Mouse (Mus musculus): ENCODE results near the gene Stk38l.

Stk38l gene

DNA sequence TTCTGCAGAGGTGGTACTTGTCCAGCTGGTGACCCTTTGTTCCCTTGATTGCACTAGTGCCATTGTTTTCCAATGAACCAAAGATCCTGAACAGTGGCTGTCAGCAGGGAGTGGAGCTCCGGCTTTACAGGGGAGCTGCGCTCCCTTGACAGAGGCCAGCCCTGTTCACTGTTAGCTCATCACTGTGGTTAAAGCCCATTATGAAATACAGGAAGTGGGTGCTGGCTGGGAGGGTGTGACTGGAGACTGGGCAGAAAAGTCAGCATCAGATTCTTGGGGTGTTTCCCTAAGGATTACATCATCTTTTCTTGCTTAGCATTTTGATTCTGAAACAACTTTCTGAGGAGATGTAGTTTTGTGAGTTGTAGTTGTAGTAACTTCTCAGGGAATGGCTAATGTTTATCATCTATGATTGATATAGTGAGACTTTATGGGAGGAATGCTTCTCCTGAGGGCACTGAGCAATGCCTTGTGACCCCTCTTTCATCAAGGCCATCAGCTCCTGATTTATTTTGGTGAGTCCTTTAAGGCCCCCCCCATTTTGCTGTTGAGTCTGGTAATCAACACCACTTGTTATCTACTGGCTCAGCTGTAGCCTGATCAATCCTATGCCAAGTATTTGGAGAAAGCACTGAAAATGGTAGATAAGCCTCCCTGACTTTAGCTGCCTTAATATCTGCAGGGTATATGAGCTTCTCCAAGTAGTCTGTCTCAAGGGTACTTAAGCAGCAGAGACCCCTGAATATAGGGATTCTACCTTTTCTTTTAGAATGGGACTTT is 52.0 kb downstream of the Stk38l start:
- DNase-seq = peak; percentile 52 to 76

DNA sequence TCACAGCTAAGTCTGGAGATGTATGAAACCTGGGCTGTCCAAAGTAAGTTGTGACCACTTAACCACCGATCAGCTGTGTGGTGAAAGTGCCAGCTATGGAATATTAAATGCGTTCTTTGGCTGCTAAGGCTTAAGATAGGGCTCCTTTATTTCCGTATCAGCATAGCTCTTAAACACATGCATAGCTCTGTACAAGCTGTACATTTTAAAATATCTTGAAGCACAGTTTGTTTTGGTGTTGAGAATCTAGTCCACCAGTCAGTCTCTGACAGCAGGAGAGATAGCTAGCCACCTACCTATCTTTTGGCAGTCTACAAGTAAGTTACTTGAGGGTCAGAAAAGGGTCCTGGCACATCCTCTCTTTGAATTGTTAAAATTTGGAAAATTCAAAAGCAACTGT is 53.3 kb downstream of the Stk38l start:
- DNase-seq = no peak

GRCm38 (mm10) chr6:146781566-146781965 is 56.8 kb downstream of the Stk38l start:
- no peak for DNase-seq

- no peak for DNase-seq
Observed at GRCm38 (mm10) chr6:146793527-146793926, 68.7 kb downstream of the Stk38l start.

DNA sequence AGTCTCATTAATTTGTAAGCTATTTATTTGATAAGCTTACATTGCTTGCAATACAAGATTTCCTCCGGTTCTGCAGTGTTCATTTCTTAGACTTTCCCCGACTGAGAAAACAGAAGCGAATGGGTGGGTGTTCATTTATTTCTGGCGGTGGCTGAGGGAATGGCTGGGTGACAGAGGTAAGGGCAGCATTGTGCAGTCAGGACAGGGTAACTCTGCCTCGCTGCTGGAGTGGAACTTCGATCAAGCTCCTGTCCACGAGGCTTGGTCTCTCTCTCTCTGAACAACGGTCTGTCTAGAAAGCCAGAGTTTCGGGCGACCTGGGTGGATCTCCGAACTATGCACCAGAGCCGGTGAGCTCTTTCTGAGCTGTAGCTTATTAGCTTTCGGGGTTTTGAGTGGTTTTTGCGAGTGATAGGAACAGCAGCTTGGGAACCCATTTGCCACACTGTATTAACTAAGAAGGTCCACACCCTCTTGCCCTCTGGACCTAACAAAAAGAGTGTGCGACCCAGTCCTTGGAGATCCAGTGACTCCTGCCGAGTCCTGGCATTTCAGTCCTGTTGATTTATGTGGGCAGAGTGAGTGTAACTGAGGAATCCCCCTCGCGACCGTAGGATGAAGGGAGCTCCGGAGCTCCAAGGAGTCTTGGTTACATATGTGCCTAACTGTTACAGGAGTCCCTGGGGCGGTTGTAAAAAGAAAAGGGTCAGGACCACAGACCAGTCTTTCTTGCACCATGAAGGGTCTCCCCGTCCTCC is 70.5 kb downstream of the Stk38l start:
- no peak for DNase-seq

DNA sequence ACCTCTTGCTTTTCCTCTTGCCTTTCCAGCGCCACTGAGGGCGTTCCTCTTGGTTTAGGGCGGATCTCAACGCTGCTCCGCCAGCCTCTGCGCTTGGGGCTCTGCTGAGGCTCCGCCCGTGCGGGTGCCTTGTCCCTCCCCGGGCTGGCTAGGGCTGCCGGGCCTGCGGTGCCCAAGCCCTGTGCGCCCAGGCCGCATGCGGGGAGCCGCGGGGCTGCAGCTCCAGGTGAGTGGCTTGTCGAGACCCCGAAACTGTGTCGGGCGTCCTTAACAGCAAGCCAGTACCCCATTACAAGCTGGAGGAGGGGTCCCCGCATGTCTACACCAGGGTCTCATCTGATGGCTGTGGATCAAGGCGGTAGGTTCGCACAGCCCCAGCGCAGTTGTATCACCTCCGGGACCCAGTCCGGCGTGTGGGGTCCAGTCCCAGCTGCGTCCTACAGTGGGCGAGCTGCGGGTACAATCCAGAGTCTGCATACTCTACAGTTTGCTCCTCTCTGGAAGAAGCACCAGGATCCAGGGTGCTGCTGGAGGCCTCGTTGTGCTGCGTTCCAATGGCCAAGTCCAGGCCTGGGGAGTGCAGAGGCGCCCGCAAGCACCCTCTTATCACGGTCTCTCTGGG is 71.2 kb downstream of the Stk38l start, which contains the start of gene Arntl2:
TSS of gene Arntl2 (plus strand) at position 132 of the 622 bp plus-strand sequence.
- DNase-seq = peak; percentile 65 to 69

DNA sequence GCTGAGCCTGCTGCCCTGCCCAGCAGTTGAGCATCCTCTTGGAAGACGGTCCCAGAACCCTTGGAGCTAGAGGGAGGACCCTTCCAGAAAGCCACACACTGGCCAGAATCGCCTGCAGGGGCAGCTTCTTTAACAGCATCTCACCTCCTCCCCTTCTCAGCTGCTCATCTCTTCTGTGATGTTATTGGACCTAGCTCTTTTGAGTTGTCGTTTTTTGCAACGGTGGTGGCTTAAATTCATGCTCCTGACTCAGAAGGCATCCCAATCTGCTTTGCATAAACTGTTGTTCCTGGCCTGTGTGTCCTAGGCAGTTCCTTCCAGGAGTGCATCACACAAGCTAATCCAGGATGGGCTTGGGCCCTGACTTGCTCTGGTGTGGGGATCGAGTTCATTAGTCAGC is 72.7 kb downstream of the Stk38l start:
- no peak for DNase-seq

GRCm38 (mm10) chr6:146809991-146810390 is 85.2 kb downstream of the Stk38l start:
- DNase-seq = no peak

GRCm38 (mm10) chr6:146813007-146813406 is 88.2 kb downstream of the Stk38l start:
- no peak for DNase-seq

GRCm38 (mm10) chr6:146820177-146820965 is 95.6 kb downstream of the Stk38l start:
- DNase-seq = no peak

DNA sequence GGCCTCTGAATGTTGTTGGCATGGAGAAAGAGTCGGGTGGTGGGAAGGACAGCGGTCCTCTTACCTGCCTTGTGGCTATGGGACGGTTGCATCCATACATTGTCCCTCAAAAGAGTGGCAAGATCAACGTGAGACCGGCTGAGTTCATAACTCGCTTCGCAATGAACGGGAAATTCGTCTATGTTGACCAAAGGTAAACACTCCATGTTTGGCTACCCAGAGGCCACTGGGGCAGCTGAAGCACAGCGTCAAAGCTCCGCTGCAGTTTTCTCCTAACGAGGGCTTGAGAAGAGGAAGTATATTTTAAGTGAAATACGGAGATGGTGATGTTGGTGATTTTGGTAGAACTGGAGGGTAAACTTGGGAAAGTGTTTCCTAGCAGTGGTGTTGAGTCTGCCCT is 97.2 kb downstream of the Stk38l start:
- peak; percentile 33 to 53 for DNase-seq

GRCm38 (mm10) chr6:146824727-146825486 is 100.1 kb downstream of the Stk38l start:
- peak; percentile 26 to 54 for DNase-seq

DNA sequence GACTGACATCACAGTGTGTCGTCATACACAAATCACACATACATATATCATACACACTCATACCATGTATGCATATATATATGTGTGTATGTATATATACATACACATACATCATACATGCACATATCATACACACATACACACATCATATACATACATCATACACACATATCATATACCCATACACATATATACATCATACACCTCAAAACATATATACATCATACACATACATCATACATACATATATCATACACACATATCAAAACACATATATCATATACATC is 100.6 kb downstream of the Stk38l start:
- DNase-seq = no peak

Data from lung, adult 18-20 months (tissue).